Mouse (Mus musculus) small intestine, adult 2 months (tissue): ENCODE results near the gene Igsf9.

ENCODE experiments used
- CTCF ChIP-seq: fragments of 200-500 bp; IDR thresholded peaks from 2 replicates; pipeline ENCODE4 v1.5.1; 2012; ENCODE audit warnings: low read depth, mild to moderate bottlenecking, control low read depth, inconsistent platforms, low read length, moderate library complexity, mixed read lengths; ENCODE audit not compliant: insufficient replicate concordance, insufficient read length; ENCODE audit errors: extremely low read depth
- POLR2A ChIP-seq: fragments of 200-500 bp; IDR thresholded peaks from 2 replicates; pipeline ENCODE4 v1.6.1; 2012; ENCODE audit warnings: low read depth, mild to moderate bottlenecking, control low read depth, inconsistent platforms, low read length, moderate library complexity

DNA sequence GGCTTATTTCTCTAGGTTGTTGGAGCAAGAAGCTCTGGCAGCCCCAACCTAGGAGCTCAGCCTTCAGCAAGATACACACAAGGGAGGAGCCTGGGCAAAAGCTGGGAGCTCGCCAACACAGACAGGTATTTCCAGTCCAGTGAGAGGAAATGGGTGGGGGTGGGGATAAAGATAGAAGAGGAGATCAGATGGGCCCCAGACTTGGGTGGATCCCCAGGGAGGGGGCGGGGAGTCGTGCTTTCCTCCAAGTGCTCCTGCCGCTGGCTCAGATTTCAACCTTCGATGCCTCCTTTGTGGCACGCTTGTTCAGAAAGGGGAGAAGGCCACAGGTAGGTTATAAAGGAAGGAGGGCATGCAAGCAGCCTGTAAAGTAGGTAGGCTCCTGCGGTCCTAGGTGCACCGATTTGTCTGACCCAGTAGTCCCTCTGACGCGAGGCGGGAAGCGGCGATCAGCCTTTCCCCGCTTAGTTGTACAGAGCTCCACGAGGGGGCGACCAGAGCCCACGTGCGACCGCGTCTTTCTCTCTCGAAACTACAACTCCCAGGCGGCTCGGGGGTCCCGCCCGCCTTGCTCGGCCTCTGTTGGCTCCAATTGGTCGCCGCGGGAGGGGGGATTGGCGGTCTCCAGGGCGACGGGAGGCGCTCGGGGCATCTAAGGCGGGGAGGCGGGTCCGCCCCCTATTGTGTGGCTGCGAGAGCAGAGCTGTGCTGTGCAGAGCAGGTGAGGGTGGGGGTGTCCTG lies at the start of gene Igsf9:
- TF ChIP-seq CTCF (peak; percentile 55; the same call in 1 of the 2 replicates), POLR2A (no peak; the same call in 1 of the 2 replicates)
